Mouse (Mus musculus) megakaryocyte-erythroid progenitor cell, adult 5-6 weeks (primary cell): ENCODE results near the gene Gm10220. TPM values are rescaled to one million over a fixed set of nuclear protein-coding genes. Genes with fewer than 3 reads are reported as not detected.
"Not testable (repeated sequence)": the region's sequence is repeated elsewhere in the genome, so short reads cannot be mapped to it uniquely, and the experiment has no call there.

ENCODE experiments used
- ATAC-seq: replicated peaks from 2 replicates; pipeline ENCODE4 v1.8.0; 2016; ENCODE audit warnings: mild to moderate bottlenecking, inconsistent platforms; ENCODE audit not compliant: severe bottlenecking, poor library complexity, low FRiP score, low TSS enrichment
- total RNA-seq, 2 experiments: library from RNA; stranded (forward) in 1 of 2; stranded (reverse) in 1 of 2; fragments of 200-1000, 215-1000 nt in 1 of 2; fragments of >200 nt in 1 of 2; fragmentation: Nextera tagmentation in 1 of 2; gene quantifications; 2 replicates each; pipeline ENCODE4 v1.2.3; 2014 to 2017

Gm10220 gene
- total RNA-seq (2014; fragmentation: Nextera tagmentation) (not detected in 2 replicates), total RNA-seq (2017) (not detected in 2 replicates)

- not testable (repeated sequence) for ATAC-seq
Observed at GRCm38 (mm10) chr5:26121321-26121720, at the start of gene Gm10220. TSS of gene Gm10220 (minus strand) at chr5:26121421.

DNA sequence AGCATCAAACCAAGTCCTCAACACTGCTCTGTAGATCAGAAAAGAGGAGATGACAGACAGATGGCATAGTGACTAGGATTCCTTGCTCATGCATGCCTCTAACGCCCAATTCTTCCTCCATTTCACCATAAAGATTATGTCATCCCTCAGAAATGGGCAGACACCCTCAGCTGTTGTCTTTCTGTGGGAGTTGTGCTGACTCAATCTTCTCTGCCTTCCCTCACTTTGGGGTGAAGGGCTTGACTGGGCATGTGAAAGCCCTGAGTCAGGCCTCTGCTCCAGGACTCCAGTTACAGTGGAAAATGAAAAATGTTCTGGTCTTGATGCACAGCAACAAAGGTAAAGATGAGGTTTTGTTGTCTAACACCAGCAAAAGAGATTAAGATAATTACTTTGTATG, 48.6 kb upstream of the Gm10220 start:
- ATAC-seq: no peak

- ATAC-seq: no peak
Observed at GRCm38 (mm10) chr5:26165791-26166165, 44.6 kb upstream of the Gm10220 start.

GRCm38 (mm10) chr5:26165036-26165790, 44.0 kb upstream of the Gm10220 start:
- ATAC-seq: no peak

DNA sequence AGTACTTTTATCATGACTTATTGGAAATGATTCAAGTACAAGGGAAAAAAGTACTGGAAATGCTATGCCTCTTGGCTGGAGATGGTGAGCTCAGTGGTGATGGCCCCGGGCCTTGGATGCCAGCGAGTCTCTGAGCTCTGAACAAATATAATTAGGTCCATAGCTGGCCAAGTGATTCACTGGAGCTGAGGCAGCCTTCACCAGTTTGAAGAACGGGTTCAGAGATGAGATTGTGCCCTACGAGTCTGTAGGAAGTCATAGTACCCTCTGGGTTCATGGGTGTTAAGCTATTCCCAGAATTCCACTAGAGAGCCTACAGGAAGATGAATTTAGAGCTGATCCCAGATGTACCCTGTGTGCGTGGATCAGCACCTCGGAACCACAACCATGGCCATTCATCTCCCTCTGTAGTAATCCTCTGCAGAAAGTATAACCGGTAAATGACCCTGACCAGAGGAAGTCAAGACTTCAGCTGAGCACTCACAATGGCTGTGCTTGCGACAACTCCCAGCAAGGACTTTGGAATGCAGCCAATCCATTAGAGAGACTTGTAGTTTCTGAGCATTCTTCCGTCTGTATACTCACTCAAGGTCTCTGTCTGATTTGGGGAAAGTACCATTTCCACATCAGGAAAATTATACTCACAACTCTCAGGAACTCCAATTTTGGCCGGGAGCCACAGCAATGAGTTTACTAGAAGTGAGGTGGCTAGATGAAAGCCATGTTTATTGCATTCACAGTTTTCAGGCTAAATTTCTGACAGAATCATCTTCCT, 36.4 kb upstream of the Gm10220 start:
- ATAC-seq: no peak

GRCm38 (mm10) chr5:26142891-26143290, 21.7 kb upstream of the Gm10220 start:
- ATAC-seq: no peak

- not testable (repeated sequence) for ATAC-seq
Observed at GRCm38 (mm10) chr5:26105262-26105661, 16.0 kb downstream of the Gm10220 start, which contains the start of gene 5031410I06Rik. TSS of gene 5031410I06Rik (minus strand) at chr5:26105362.

DNA sequence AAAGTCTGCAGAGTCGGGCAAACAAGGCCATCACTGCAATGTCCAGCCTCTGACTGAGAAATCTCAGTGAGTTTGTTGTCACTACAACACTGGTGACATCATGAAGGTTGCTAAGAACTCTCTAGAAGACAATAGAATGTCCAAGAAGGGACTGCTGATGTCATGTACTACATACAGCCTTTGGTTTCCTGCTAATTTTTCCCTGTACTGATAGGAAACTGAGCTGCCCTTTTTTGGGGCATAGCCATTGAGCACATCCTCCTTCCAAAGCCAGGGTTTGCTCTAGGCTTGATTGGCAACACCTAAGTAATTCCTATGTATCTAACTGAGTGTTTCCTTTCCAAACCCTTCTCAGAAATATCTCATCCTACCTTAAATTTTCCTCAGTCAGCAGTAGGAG, 32.0 kb downstream of the Gm10220 start, which contains the start of gene Gm10471:
Gene Gm10471 (minus strand): TSS at position 101 of the 400 bp plus-strand sequence.
- not testable (repeated sequence) for ATAC-seq

DNA sequence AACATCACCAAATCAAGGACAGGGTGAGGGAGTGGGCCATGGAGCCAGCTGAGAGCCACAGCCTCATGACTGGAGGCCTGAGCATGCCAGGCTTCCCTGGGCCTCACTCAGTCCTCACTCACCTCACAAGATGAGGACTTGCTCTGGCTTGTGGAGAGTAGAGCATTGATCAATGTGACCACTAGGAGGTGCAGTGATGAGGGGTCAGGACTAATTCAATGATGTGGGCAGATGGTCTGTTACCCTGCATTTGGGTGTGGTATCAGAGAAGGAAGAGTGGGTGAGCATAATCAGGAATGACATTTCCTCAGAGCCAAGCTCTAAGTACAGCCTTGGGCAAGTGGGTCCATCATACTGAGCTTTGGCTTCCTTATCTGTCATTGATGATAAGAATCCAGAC, 42.2 kb downstream of the Gm10220 start:
- ATAC-seq: not testable (repeated sequence)

- no peak for ATAC-seq
Observed at GRCm38 (mm10) chr5:26070716-26071115, 50.5 kb downstream of the Gm10220 start.

Other genes starting within 250 kb of the Gm10220 start
- not detected in 2 replicates for gene Gm21663, start 179.0 kb downstream of the Gm10220 start, total RNA-seq (2014; fragmentation: Nextera tagmentation)
- gene Gm21663, start 179.0 kb downstream of the Gm10220 start, total RNA-seq (2017): not detected in 2 replicates
- gene Gm21671, start 167.0 kb downstream of the Gm10220 start, total RNA-seq (2014; fragmentation: Nextera tagmentation): not detected in 2 replicates
- gene Gm21671, start 167.0 kb downstream of the Gm10220 start, total RNA-seq (2017): not detected in 2 replicates
- not detected in 2 replicates for gene Gm21680, start 148.8 kb downstream of the Gm10220 start, total RNA-seq (2014; fragmentation: Nextera tagmentation)
- not detected in 2 replicates for gene Gm21680, start 148.8 kb downstream of the Gm10220 start, total RNA-seq (2017)
- not detected in 2 replicates for gene Gm21698, start 132.8 kb downstream of the Gm10220 start, total RNA-seq (2014; fragmentation: Nextera tagmentation)
- gene Gm21698, start 132.8 kb downstream of the Gm10220 start, total RNA-seq (2017): not detected in 2 replicates
- gene Gm1979, start 116.6 kb downstream of the Gm10220 start, total RNA-seq (2014; fragmentation: Nextera tagmentation): not detected in 2 replicates
- not detected in 2 replicates for gene Gm1979, start 116.6 kb downstream of the Gm10220 start, total RNA-seq (2017)
- not detected in 2 replicates for gene Gm5862, start 98.5 kb downstream of the Gm10220 start, total RNA-seq (2014; fragmentation: Nextera tagmentation)
- not detected in 2 replicates for gene Gm5862, start 98.5 kb downstream of the Gm10220 start, total RNA-seq (2017)
- not detected in 2 replicates for gene Speer4a, start 81.9 kb downstream of the Gm10220 start, total RNA-seq (2014; fragmentation: Nextera tagmentation)
- gene Speer4a, start 81.9 kb downstream of the Gm10220 start, total RNA-seq (2017): not detected in 2 replicates
- gene Gm7347, start 62.8 kb downstream of the Gm10220 start, total RNA-seq (2014; fragmentation: Nextera tagmentation): not detected in 2 replicates
- not detected in 2 replicates for gene Gm7347, start 62.8 kb downstream of the Gm10220 start, total RNA-seq (2017)
- not detected in 2 replicates for gene Gm10471, start 32.1 kb downstream of the Gm10220 start, total RNA-seq (2014; fragmentation: Nextera tagmentation)
- not detected in 2 replicates for gene Gm10471, start 32.1 kb downstream of the Gm10220 start, total RNA-seq (2017)
- not detected in 2 replicates for gene 5031410I06Rik, start 16.1 kb downstream of the Gm10220 start, total RNA-seq (2014; fragmentation: Nextera tagmentation)
- gene 5031410I06Rik, start 16.1 kb downstream of the Gm10220 start, total RNA-seq (2017): not detected in 2 replicates
- gene Gm7361, start 136.3 kb upstream of the Gm10220 start, total RNA-seq (2014; fragmentation: Nextera tagmentation): not detected in 2 replicates
- gene Gm7361, start 136.3 kb upstream of the Gm10220 start, total RNA-seq (2017): not detected in 2 replicates